ENCODE assay signal across 22 mouse cellular contexts in the genomic region with DNA sequence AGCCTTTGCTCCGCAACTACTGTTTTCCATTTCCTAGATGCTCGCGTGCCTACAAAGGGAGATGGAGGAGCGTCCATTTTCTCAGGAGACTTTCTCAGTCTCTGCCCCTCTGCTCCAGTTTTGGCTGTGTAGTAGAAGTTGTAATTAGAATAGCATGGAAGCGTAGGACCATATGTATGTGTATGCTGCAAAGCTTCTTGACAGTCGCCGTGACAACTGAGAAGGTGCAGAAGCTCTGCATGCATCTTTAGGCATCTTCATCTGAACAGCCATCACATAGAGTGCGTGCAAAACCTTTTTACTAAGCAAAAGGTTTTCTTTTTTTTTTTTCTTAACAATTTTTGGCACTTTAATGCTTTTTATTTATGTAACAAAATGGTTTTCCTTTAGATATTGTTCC.
"Had no signal": no experiment of that assay in that cellular context is flagged by ENCODE, and none has a peak within 500 bp of the region (broad histone marks: within the 10 kb centered on the region; RNA-seq: fewer than 3 reads in every experiment).

No protein-coding gene starts in this region.

- H3K4me2 ChIP-seq: limb, embryonic 12.5 days; limb, embryonic 15.5 days; liver, embryonic 11.5 days; lung, embryonic 14.5 days; midbrain, embryonic 13.5 days; neural tube, embryonic 13.5 days had no signal

- H3K36me3 ChIP-seq: limb, embryonic 12.5 days; limb, embryonic 15.5 days; midbrain, embryonic 10.5 days; midbrain, embryonic 13.5 days; neural tube, embryonic 13.5 days had no signal

- H3K27ac ChIP-seq: kidney, postnatal 0 days; layer of hippocampus, adult 2 months; limb, embryonic 12.5 days; limb, embryonic 15.5 days; liver, embryonic 14.5 days; midbrain, embryonic 10.5 days; midbrain, embryonic 13.5 days; neural tube, embryonic 13.5 days; stomach, postnatal 0 days had no signal

- DNase-seq: kidney, adult 2 months; kidney, postnatal 25 days; layer of hippocampus, adult 9-11 months; liver, postnatal 0 days; lung, embryonic 14.5 days; right cerebral cortex, postnatal 25 days; thymus, postnatal 25 days had no signal

- H3K9ac ChIP-seq: limb, embryonic 12.5 days; limb, embryonic 15.5 days; liver, embryonic 14.5 days; liver, postnatal 0 days; lung, embryonic 14.5 days; midbrain, embryonic 13.5 days; neural tube, embryonic 13.5 days had no signal

- H3K9me3 ChIP-seq: limb, embryonic 15.5 days; midbrain, embryonic 13.5 days had no signal

- H3K4me1 ChIP-seq: limb, embryonic 12.5 days; limb, embryonic 15.5 days; midbrain, embryonic 10.5 days; midbrain, embryonic 13.5 days; neural tube, embryonic 13.5 days had no signal

- ATAC-seq: intestine, embryonic 16.5 days; liver, postnatal 0 days; lung, postnatal 0 days; midbrain, embryonic 13.5 days; midbrain, embryonic 16.5 days had no signal

- H3K4me3 ChIP-seq: layer of hippocampus, adult 2 months; limb, embryonic 12.5 days; limb, embryonic 15.5 days; megakaryocyte, embryonic 14.5 days; midbrain, embryonic 10.5 days; midbrain, embryonic 13.5 days; myocyte; neural tube, embryonic 13.5 days had no signal

- H3K27me3 ChIP-seq: limb, embryonic 12.5 days; limb, embryonic 15.5 days; megakaryocyte, embryonic 14.5 days; midbrain, embryonic 13.5 days; neural tube, embryonic 13.5 days had no signal
